Comparison of ENCODE assay signal across 21 mouse cellular contexts in the genomic region with DNA sequence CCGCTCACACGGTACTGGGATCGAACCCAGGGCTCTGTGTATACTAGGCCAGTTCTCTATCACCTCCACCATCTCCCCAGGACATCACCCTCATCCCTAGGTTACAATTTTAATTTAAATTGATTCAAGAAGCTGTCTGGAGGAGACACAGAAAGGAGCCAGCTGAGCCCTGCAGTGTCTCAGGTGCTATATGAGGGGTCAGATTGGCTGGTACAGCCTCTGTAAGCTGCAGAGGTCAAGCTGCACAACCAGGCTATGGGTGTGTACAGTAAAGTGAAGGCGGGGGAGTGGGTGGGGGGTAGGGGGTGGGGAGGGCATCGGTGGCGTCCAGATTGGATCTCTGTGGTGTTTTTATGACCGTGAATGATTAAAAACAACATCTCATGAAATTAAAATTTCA.
DNase-seq lines count a peak whose midpoint lies in the region; ATAC-seq and TF ChIP-seq lines count a peak whose summit lies in the region.
"Had no signal": no experiment of that assay in that cellular context is flagged by ENCODE, and none has a peak within 500 bp of the region (broad histone marks: within the 10 kb centered on the region; RNA-seq: fewer than 3 reads in every experiment).

No protein-coding gene starts in this region.

- DNase-seq in heart, postnatal 10 days, result no peak
- peak; percentile 22 for DNase-seq in liver
- DNase-seq in liver, postnatal 0 days, result no peak
- no peak for DNase-seq in liver, embryonic 11.5 days (ENCODE audit: low spot score)
- no peak for DNase-seq in gastrocnemius, postnatal 25 days
- DNase-seq: adrenal gland, postnatal 36 days; cerebellum, adult 9-10 months; gastrocnemius, postnatal 10 days; heart, adult 11 months; kidney, postnatal 36 days; lung, postnatal 36 days; retina, postnatal 1 day; right cerebral cortex, postnatal 25 days; thymus, postnatal 14 days had no signal

- H3K4me3 ChIP-seq in heart, embryonic 13.5 days, result no peak overlapping the region
- H3K4me3 ChIP-seq in liver, postnatal 0 days (ENCODE audit: low read depth, low read length), result no peak overlapping the region
- no peak overlapping the region for H3K4me3 ChIP-seq in liver, embryonic 11.5 days (ENCODE audit: low read depth, low read length)
- no peak overlapping the region for H3K4me3 ChIP-seq in liver, embryonic 15.5 days (replicated peaks)
- H3K4me3 ChIP-seq: limb, embryonic 12.5 days; lung, embryonic 15.5 days; megakaryocyte, embryonic 14.5 days had no signal

- H3K9ac ChIP-seq in heart, embryonic 13.5 days, result 0 out of 2 replicates have a peak overlapping the region, but pooled peaks have one; percentile 13
- H3K9ac ChIP-seq in liver, postnatal 0 days (replicated peaks), result no peak overlapping the region
- no peak overlapping the region for H3K9ac ChIP-seq in liver, embryonic 11.5 days (ENCODE audit: low read depth, low read length)
- H3K9ac ChIP-seq in liver, embryonic 15.5 days, result no peak overlapping the region
- H3K9ac ChIP-seq: limb, embryonic 12.5 days; lung, embryonic 15.5 days had no signal

- no peaks in the 10 kb centered on the region for H3K9me3 ChIP-seq in heart, embryonic 13.5 days
- no peaks in the 10 kb centered on the region for H3K9me3 ChIP-seq in liver, postnatal 0 days (ENCODE audit: low read length)
- no peaks in the 10 kb centered on the region for H3K9me3 ChIP-seq in liver, embryonic 11.5 days (ENCODE audit: control insufficient read depth, low read length)
- H3K9me3 ChIP-seq in liver, embryonic 15.5 days (replicated peaks), result no peaks in the 10 kb centered on the region
- H3K9me3 ChIP-seq: limb, embryonic 12.5 days; lung, embryonic 15.5 days had no signal

- TF ChIP-seq EP300 in liver, postnatal 0 days (IDR thresholded peaks at IDR 0.05; ENCODE audit: low read depth), result no peak

- peaks cover 49% of the 10 kb centered on the region for H3K4me1 ChIP-seq in heart, embryonic 13.5 days
- peaks cover 3% of the 10 kb centered on the region; the same call in 1 of the 2 replicates for H3K4me1 ChIP-seq in liver, postnatal 0 days (ENCODE audit: insufficient read depth)
- H3K4me1 ChIP-seq in liver, embryonic 11.5 days (replicated peaks; ENCODE audit: control insufficient read depth, insufficient read depth, low read length), result peaks cover 34% of the 10 kb centered on the region
- peaks cover 54% of the 10 kb centered on the region for H3K4me1 ChIP-seq in liver, embryonic 15.5 days (replicated peaks)
- H3K4me1 ChIP-seq: lung, embryonic 15.5 days had no signal

- no peak for TF ChIP-seq CTCF in liver, postnatal 0 days (IDR thresholded peaks at IDR 0.05; ENCODE audit: low read depth)

- peak overlapping the region; percentile 25 for H3K4me2 ChIP-seq in heart, embryonic 13.5 days
- H3K4me2 ChIP-seq in liver, postnatal 0 days (ENCODE audit: low read depth, low read length), result no peak overlapping the region
- H3K4me2 ChIP-seq in liver, embryonic 11.5 days, result peak overlapping the region; percentile 38
- no peak overlapping the region for H3K4me2 ChIP-seq in liver, embryonic 15.5 days
- H3K4me2 ChIP-seq: limb, embryonic 12.5 days; lung, embryonic 15.5 days had no signal

- H3K27me3 ChIP-seq in heart, embryonic 13.5 days (replicated peaks), result no peaks in the 10 kb centered on the region
- no peaks in the 10 kb centered on the region for H3K27me3 ChIP-seq in liver, postnatal 0 days (ENCODE audit: insufficient read depth, low read length)
- H3K27me3 ChIP-seq in liver, embryonic 11.5 days (replicated peaks; ENCODE audit: control insufficient read depth, insufficient read depth, low read length), result no peaks in the 10 kb centered on the region
- no peaks in the 10 kb centered on the region for H3K27me3 ChIP-seq in liver, embryonic 15.5 days
- H3K27me3 ChIP-seq: limb, embryonic 12.5 days; lung, embryonic 15.5 days had no signal

- peak overlapping the region; percentile 66 for H3K27ac ChIP-seq in heart, embryonic 13.5 days (replicated peaks)
- H3K27ac ChIP-seq in liver, postnatal 0 days (ENCODE audit: low read depth), result no peak overlapping the region
- H3K27ac ChIP-seq in liver, embryonic 11.5 days (ENCODE audit: low read depth, low read length), result peak overlapping the region; percentile 96
- peak overlapping the region; percentile 51 for H3K27ac ChIP-seq in liver, embryonic 15.5 days (replicated peaks)
- H3K27ac ChIP-seq: limb, embryonic 12.5 days; lung, embryonic 15.5 days had no signal

- peaks cover 5% of the 10 kb centered on the region for H3K36me3 ChIP-seq in heart, embryonic 13.5 days
- H3K36me3 ChIP-seq in liver, postnatal 0 days (replicated peaks; ENCODE audit: insufficient read depth, low read length), result no peaks in the 10 kb centered on the region
- H3K36me3 ChIP-seq in liver, embryonic 11.5 days (ENCODE audit: control insufficient read depth, insufficient read depth, low read length), result no peaks in the 10 kb centered on the region
- H3K36me3 ChIP-seq in liver, embryonic 15.5 days (replicated peaks), result no peaks in the 10 kb centered on the region
- H3K36me3 ChIP-seq: limb, embryonic 12.5 days; lung, embryonic 15.5 days had no signal

- intact Hi-C loops in heart, postnatal 10 days (cut with DNase I), result loop anchor here (5.0 kb wide), 2 partner anchors 98 to 538 kb away; no protein-coding TSS in a partner anchor

- 74% methylated on average over 7 of the region's 7 CpGs for WGBS in heart, embryonic 13.5 days
- WGBS in liver, postnatal 0 days (ENCODE audit: insufficient replicate concordance), result 57% methylated on average over 7 of the region's 7 CpGs
- WGBS in liver, embryonic 11.5 days, result 73% methylated on average over 7 of the region's 7 CpGs
- 39% methylated on average over 7 of the region's 7 CpGs for WGBS in liver, embryonic 15.5 days (ENCODE audit: insufficient replicate concordance)

- ATAC-seq in heart, embryonic 13.5 days (ENCODE audit: extremely low read depth, insufficient number of reproducible peaks, low FRiP score, low TSS enrichment), result no peak
- no peak for ATAC-seq in liver, postnatal 0 days
- no peak for ATAC-seq in liver, embryonic 11.5 days (replicated peaks; ENCODE audit: low FRiP score)
- ATAC-seq in liver, embryonic 15.5 days (ENCODE audit: insufficient read depth), result no peak
- ATAC-seq: forebrain, embryonic 16.5 days; intestine, postnatal 0 days had no signal

Comparison
In these comparisons a context has a peak if more than half of its experiments do, and no peak if none do; other contexts are left out.
1. H3K4me2 ChIP-seq: peak in heart, embryonic 13.5 days (single experiment) and liver, embryonic 11.5 days (single experiment); none in liver, postnatal 0 days (single experiment) and liver, embryonic 15.5 days (single experiment).